Mouse (Mus musculus) left cerebral cortex, postnatal 36 days (tissue): ENCODE data around the gene Maged1. TPM values are rescaled to one million over a fixed set of nuclear protein-coding genes. Genes with fewer than 3 reads are reported as not detected.

Experiments used
- total RNA-seq, 2 experiments: library from RNA; stranded (reverse); gene quantifications; 2 replicates each; pipeline ENCODE4 v1.2.3; 2021

Maged1 gene
- total RNA-seq, 2 experiments from 2014 or later, result 438 to 446 TPM

Other genes starting within 250 kb of the Maged1 start
- under 1 TPM in 1 of 2 experiments, not detected in 1; 0.29 TPM for gene Fam90a1b, start 175.4 kb downstream of the Maged1 start, total RNA-seq
- 10 to 100 TPM; 64.6 to 79.1 TPM for gene Apoo, start 175.0 kb downstream of the Maged1 start, total RNA-seq
- 10 to 100 TPM; 29.4 to 35.2 TPM for gene Gspt2, start 93.9 kb upstream of the Maged1 start, total RNA-seq
- 10 to 100 TPM; 20.3 to 20.9 TPM for gene Zxdb, start 182.4 kb upstream of the Maged1 start, total RNA-seq